Mouse (Mus musculus) mouse trophoblast stem cell (cell line): ENCODE results near the gene 1700067P10Rik.

Source experiments
- in situ Hi-C, 2 experiments: fragments of 300-500 bp; cut with MseI, MboI; formaldehyde crosslinking; loops; 2 replicates in 1 of 2; 3 replicates in 1 of 2; pipeline ENCODE4 v1.15.1; 2025

The 1700067P10Rik gene

DNA sequence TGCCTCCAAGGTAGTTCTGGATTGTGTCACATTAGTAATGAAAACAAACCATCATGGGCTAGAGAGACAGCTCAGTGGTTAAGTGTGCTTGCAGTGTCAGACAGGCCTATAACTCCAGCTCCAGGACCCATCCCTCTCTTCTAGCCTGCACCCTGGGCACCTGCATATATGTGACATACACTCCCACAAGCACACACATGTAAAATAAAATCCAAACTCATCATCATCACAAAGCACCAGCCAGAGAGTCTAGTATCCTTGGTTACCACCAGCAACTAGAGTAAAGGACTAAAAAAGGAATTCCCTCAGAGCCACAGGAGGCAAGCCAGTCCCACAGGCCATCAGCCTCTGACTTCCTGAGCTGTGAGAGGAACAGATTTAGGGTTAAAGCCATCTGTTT is at the start of gene 1700067P10Rik:
Gene 1700067P10Rik (plus strand): TSS at position 301 of the 400 bp plus-strand sequence.
- in situ Hi-C loops = no loop called here

DNA sequence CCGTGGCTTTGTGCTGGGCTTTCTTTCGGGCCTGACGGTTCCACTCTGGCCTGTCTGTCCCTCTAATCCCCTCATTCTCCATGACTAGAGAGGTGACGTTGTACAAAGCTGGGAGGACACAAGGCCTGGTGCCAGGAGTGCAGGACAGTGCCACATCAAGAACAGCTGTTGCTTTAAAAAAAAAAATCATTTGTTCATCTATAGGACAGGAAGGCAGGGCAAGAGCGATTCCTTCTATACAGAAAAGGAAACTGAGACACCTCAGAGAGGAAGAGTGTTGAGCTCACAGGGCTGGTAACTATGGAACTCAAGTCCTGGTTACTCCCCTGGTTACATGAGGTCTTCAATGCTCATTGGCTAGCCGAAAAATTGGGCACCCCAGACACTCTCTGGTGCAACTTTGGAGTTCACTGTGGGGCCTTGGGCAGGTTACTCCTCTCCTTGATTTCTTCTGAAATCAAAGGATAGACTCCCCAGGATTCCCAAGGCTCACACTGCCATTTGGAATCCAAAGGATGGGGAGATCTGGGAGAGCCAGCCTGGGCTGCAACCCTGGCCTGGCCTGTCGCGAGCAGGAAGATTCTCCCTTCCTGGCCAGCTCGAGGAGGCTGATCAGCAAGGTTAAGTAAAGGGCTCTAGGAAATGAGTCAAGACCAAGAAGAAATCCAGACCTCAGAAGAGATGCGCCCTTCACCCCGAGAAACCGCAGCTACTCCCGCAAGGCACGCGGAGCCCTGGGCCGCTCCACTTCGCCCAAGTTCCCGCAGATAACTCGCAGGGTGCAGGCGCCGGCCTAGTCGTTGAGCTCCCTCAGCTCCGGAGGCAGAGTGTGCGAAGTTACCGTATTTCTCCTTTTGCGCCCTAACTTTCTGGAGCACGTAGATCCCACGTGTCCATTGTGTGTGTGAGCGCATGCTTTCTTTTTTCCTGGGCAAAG is 47.5 kb upstream of the 1700067P10Rik start:
- in situ Hi-C loops = loop anchor here in 1 of 2 experiments (10.0 kb wide), 1 partner anchor 137 kb away; no protein-coding TSS in a partner anchor

DNA sequence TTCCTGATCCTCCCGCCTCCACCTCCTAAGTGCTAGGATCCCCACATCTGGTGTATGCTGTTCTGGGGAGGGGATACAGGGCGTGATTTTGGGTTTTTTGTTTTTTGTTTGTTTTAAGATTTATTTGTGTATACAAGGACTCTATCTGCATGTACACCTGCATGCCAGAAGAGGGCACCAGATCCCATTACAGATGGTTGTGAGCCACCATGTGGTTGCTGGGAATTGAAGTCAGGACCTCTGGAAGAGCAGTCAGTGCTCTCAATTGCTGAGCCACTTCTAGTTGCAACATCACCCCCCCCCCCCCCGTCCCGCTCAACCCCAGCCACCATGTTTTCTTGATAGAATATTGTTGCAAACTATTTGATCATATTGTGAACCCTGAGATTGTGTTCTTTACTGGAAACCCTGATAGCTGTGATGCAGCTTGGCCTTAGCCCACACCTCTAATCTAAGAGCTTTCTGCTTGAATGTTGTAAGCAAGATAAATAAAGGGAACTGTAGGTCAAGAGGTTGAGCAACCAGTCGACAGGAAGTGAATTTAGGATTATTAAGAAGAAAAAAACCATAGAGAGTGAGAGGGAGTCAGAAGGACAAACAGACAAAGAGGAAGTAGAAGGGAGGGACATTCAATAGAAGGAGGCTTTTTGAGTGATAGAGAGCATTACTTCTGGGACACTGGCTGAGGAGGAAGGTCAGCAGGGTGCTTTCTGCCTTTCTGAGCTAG is 45.8 kb upstream of the 1700067P10Rik start:
- in situ Hi-C loops = loop anchor here in 1 of 2 experiments (10.0 kb wide), 1 partner anchor 139 kb away; no protein-coding TSS in a partner anchor

- in situ Hi-C loops = loop anchor here in 1 of 2 experiments (10.0 kb wide), 1 partner anchor 141 kb away; no protein-coding TSS in a partner anchor
Measured at GRCm38 (mm10) chr17:48045631-48046030, 43.5 kb upstream of the 1700067P10Rik start.

- in situ Hi-C loops = loop anchor here in 1 of 2 experiments (10.0 kb wide), 1 partner anchor 53 kb away; no protein-coding TSS in a partner anchor
Measured at GRCm38 (mm10) chr17:48051638-48052337, 37.3 kb upstream of the 1700067P10Rik start.

DNA sequence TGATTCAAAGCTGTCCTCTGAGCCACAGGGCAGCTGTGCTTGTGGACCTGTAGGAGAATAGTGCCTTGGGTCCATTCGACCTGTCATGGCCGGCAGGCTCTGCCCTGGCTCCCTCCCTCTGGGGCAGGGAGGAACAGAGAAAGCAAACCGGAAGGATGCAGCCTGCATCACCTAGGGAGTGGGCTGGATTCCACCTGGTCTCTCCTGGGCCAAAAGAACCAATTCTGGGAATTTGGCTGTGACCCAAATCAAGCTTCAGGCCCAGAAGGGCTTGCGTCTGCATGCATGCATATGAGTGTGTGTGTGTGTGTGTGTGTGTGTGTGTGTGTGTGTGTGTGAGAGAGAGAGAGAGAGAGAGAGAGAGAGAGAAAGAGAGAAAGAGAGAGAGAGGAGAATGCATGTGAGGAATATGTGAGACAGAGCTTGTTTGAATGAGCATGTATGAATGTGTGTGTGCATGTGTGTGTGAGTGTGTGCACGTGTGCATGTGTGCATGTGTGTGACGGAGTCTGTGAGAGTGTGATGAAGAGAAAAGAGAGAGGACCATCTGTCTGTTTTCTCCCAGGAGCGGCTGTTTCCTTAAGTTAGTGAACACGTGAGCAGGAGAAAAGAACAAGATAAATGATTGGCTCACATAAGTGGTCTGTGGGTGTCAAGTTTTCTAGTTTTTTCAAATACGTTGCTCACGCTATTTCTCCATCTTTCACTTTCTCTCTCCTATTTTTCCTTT is 36.6 kb upstream of the 1700067P10Rik start:
- in situ Hi-C loops = loop anchor here in 1 of 2 experiments (10.0 kb wide), 1 partner anchor 52 kb away; no protein-coding TSS in a partner anchor

GRCm38 (mm10) chr17:48053646-48054045 is 35.5 kb upstream of the 1700067P10Rik start:
- in situ Hi-C loops = loop anchor here in 1 of 2 experiments (10.0 kb wide), 1 partner anchor 51 kb away; no protein-coding TSS in a partner anchor

- in situ Hi-C loops = loop anchor here (5.0 to 10.0 kb wide), 2 partner anchors 42 to 50 kb away; no protein-coding TSS in a partner anchor
Measured at GRCm38 (mm10) chr17:48055076-48055816, 33.9 kb upstream of the 1700067P10Rik start.

- in situ Hi-C loops = loop anchor here (5.0 to 10.0 kb wide), 2 partner anchors 40 to 47 kb away; no protein-coding TSS in a partner anchor
Measured at GRCm38 (mm10) chr17:48057382-48057781, 31.7 kb upstream of the 1700067P10Rik start.

GRCm38 (mm10) chr17:48064196-48064843 is 24.8 kb upstream of the 1700067P10Rik start:
- in situ Hi-C loops = no loop called here

GRCm38 (mm10) chr17:48065081-48065501 is 24.0 kb upstream of the 1700067P10Rik start:
- in situ Hi-C loops = no loop called here

GRCm38 (mm10) chr17:48067083-48067614 is 22.0 kb upstream of the 1700067P10Rik start:
- in situ Hi-C loops = no loop called here

DNA sequence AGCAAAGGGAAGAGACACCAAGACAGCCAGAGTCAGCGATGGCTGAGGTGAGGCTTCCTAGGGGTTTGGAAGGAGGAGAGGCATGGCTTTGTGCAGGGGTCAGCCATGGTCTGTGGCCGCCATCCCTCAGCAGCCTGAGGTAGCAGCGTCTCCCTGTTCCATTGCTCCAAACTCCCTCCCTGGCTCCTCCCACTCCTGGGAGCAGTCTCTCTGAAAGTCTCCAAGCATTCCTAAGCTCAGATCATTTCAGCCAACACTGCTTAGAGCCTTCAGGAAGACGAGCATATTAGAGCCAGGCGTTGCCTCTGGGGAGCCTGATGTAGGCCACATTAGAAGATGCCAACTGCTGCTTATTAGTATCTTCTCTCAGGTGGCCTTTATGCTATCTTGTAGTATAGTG is 21.4 kb upstream of the 1700067P10Rik start:
- in situ Hi-C loops = no loop called here

- in situ Hi-C loops = no loop called here
Measured at GRCm38 (mm10) chr17:48080626-48081025, 8.5 kb upstream of the 1700067P10Rik start.

GRCm38 (mm10) chr17:48089446-48089845 is 327 bp downstream of the 1700067P10Rik start:
- in situ Hi-C loops = no loop called here

- in situ Hi-C loops = no loop called here
Measured at GRCm38 (mm10) chr17:48090305-48090704, 1.2 kb downstream of the 1700067P10Rik start.

DNA sequence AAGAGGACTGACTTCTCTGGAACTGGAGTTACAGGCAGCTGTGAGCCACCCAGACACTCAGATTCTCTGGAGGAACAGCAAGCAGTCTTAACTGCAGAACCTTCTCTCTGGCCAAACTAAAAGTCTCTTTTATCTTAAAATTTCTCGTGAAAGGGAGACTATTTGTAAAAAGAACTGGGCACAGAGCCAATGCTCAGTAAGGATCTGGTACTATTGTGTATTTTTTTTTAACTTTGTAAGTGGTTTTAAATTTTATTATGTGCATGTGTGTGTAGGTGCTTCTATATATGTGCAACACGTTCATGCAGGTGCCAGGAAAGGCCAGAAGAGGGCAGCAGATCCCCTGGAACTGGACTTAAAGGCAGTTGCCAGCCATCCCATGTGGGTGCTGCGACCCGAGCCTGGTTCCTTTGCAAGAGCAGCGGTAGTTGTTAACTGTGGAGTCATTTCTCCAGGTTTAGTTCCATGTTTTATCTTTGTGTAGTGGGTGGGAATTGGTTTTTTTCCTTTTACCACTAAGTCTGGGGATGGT is 4.2 kb downstream of the 1700067P10Rik start:
- in situ Hi-C loops = no loop called here
